Mouse (Mus musculus) kidney, embryonic 15.5 days (tissue): ENCODE results near the gene Vmn2r92. TPM values are rescaled to one million over a fixed set of nuclear protein-coding genes. Genes with fewer than 3 reads are reported as not detected.
"Not testable (repeated sequence)": the region's sequence is repeated elsewhere in the genome, so short reads cannot be mapped to it uniquely, and the experiment has no call there.

ENCODE experiments used
- ATAC-seq: fragments of 200-750 bp; cut with Nextera tagmentation; replicated peaks from 2 replicates; pipeline ENCODE4 v1.8.0; 2017; ENCODE audit warnings: moderate TSS enrichment; ENCODE audit not compliant: low FRiP score
- H3K27ac ChIP-seq: fragments of 300-500 bp; sonication (generic); 2 replicates; pipeline ENCODE4 v1.5.1; 2015; ENCODE audit warnings: mild to moderate bottlenecking, inconsistent platforms
- H3K27me3 ChIP-seq: fragments of 300-500 bp; sonication (generic); 2 replicates; pipeline ENCODE4 v1.6.1; 2015; ENCODE audit warnings: inconsistent platforms
- H3K36me3 ChIP-seq: fragments of 300-500 bp; sonication (generic); 2 replicates; pipeline ENCODE4 v1.6.1; 2015; ENCODE audit warnings: inconsistent platforms
- H3K4me1 ChIP-seq: fragments of 300-500 bp; sonication (generic); 2 replicates; pipeline ENCODE4 v1.6.1; 2015; ENCODE audit warnings: inconsistent platforms
- H3K4me2 ChIP-seq: fragments of 300-500 bp; sonication (generic); 2 replicates; pipeline ENCODE4 v1.6.1; 2015; ENCODE audit warnings: moderate library complexity, mild to moderate bottlenecking, inconsistent platforms
- H3K4me3 ChIP-seq: fragments of 300-500 bp; sonication (generic); replicated peaks from 2 replicates; pipeline ENCODE4 v1.5.1; 2015; ENCODE audit warnings: mild to moderate bottlenecking, inconsistent platforms
- H3K9ac ChIP-seq: fragments of 300-500 bp; sonication (generic); 2 replicates; pipeline ENCODE4 v1.6.1; 2015; ENCODE audit warnings: mild to moderate bottlenecking, inconsistent platforms
- H3K9me3 ChIP-seq: fragments of 300-500 bp; sonication (generic); replicated peaks from 2 replicates; pipeline ENCODE4 v1.6.1; 2016; ENCODE audit warnings: inconsistent platforms
- WGBS: fragments of 180-500 bp; shearing (Covaris S2); methylation state at CpG from one replicate; pipeline ENCODE4 v1.1.7; 2015; ENCODE audit warnings: mixed read lengths; 5-methylcytosine and 5-hydroxymethylcytosine counted together
- polyA plus RNA-seq: library from polyadenylated mRNA; unstranded; fragments of >200 nt; fragmentation: Nextera tagmentation; extraction: Ambion mirVana; gene quantifications from 2 replicates; pipeline ENCODE4 v1.2.1, GENCODE M21; 2015

Vmn2r92 gene
- not detected in 2 replicates for polyA plus RNA-seq

DNA sequence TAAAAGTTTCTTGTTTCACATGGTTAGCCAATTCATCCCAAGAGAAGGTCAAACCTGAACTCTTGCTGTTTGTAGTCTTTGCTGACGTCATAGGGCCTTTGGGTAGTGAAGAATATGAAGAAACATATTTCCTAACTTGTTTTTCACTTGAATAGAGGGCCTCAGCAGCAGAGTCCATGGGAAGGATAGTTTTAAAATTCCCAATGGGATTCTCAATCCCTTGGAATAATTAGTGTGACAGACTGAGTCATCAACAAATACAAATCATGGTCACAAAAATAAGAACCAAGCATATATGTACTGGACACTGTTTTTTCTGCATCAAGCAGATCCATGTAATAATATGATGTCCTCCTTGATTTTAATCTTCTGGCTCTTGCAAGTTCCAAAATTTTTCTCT lies at the start of gene Vmn2r92:
Vmn2r92 (plus strand) TSS at position 301 of the 400 bp plus-strand sequence.
- H3K36me3 ChIP-seq, H3K4me2 ChIP-seq, H3K9me3 ChIP-seq, ATAC-seq, H3K4me3 ChIP-seq, H3K27me3 ChIP-seq, H3K4me1 ChIP-seq, H3K27ac ChIP-seq, H3K9ac ChIP-seq: not testable (repeated sequence)
- 67% methylated on average over 1 of the region's 1 CpGs for WGBS

GRCm38 (mm10) chr17:18102265-18102664 lies 49.4 kb upstream of the Vmn2r92 start:
- not testable (repeated sequence) for H3K9ac ChIP-seq, H3K4me3 ChIP-seq, H3K4me1 ChIP-seq, ATAC-seq, H3K9me3 ChIP-seq, H3K27me3 ChIP-seq, H3K27ac ChIP-seq, H3K4me2 ChIP-seq, H3K36me3 ChIP-seq
- WGBS: 85% methylated on average over 3 of the region's 3 CpGs

DNA sequence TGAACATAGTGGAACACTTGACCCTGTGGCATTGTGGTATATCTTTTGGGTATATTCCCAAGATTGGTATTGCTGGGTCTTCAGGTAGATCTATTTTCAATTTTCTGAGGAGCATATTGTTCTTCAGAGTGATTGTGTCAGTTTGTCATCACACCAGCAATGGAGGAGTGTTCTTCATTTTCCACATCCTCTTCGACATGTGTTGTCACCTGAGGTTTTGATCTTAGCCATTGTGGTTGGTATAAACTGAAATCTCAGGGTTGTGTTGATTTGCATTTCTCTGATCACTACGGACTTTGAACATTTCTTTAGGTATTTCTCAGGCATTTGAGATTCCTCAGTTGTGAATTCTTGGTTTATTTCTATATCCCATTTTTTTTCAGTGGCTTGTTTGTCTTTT lies 9.5 kb downstream of the Vmn2r92 start:
- H3K27me3 ChIP-seq, H3K4me3 ChIP-seq, H3K9me3 ChIP-seq, H3K9ac ChIP-seq, H3K36me3 ChIP-seq, H3K4me2 ChIP-seq, H3K4me1 ChIP-seq, H3K27ac ChIP-seq, ATAC-seq: not testable (repeated sequence)
- WGBS: 66% methylated on average over 2 of the region's 2 CpGs

DNA sequence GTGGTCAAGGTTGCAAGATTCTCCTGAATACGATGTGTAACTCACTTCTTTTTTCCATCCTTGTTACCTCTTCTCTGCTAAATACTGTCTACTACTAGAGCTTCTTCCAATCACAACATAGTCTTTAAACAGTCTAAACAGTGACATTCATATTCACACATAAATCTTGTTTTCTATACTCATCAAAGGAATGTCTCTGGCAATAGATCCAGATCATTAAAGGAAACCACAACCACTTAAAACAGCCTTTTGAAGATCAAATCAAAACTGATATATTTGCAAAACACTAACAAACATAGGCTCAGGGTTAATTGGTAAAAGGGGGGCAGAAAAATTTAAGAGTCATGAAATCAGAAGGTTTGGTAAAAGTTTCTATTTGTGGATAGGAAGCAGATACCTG lies 38.0 kb downstream of the Vmn2r92 start:
- Histone ChIP-seq H3K4me1 (no peaks in the 10 kb centered on the region), H3K27ac (no peak overlapping the region), H3K4me3 (no peak overlapping the region), H3K36me3 (no peaks in the 10 kb centered on the region), H3K9me3 (peaks cover 5% of the 10 kb centered on the region; the same call in 1 of the 2 replicates), H3K9ac (no peak overlapping the region), H3K4me2 (no peak overlapping the region), H3K27me3 (no peaks in the 10 kb centered on the region)
- WGBS: 89% methylated on average over 1 of the region's 1 CpGs
- no peak for ATAC-seq

- H3K9ac ChIP-seq: no peak overlapping the region
- peaks cover 5% of the 10 kb centered on the region; the same call in 1 of the 2 replicates for H3K9me3 ChIP-seq
- no peaks in the 10 kb centered on the region for H3K27me3 ChIP-seq
- no peaks in the 10 kb centered on the region for H3K36me3 ChIP-seq
- no peak overlapping the region for H3K27ac ChIP-seq
- H3K4me1 ChIP-seq: no peaks in the 10 kb centered on the region
- ATAC-seq: no peak
- H3K4me3 ChIP-seq: no peak overlapping the region
- H3K4me2 ChIP-seq: no peak overlapping the region
These were observed 69.6 kb downstream of the Vmn2r92 start for GRCm38 (mm10) chr17:18221300-18221699.

DNA sequence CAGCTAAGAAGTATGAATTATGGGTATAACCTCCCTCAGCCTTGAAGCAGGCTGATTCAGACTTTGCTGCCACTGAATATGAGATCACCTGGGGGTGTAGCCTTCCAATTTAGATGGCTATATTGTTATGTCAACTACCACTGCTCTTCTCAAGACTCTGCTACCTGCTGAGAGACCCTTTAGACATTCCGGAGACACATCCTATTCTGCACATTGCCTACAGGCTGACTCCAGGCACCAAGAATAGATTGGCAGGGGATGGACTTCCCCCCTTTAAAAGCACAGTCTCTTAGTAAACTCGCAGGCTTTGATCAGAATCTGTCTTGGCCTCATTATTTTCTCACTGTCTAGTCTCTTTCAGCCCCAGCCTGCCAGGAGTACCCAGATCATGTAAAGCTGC lies 80.3 kb downstream of the Vmn2r92 start:
- no peaks in the 10 kb centered on the region for H3K9me3 ChIP-seq
- H3K9ac ChIP-seq: no peak overlapping the region
- 80% methylated on average over 2 of the region's 2 CpGs for WGBS
- H3K4me3 ChIP-seq: no peak overlapping the region
- no peak overlapping the region for H3K4me2 ChIP-seq
- no peaks in the 10 kb centered on the region for H3K36me3 ChIP-seq
- H3K27ac ChIP-seq: no peak overlapping the region
- H3K27me3 ChIP-seq: no peaks in the 10 kb centered on the region
- H3K4me1 ChIP-seq: no peaks in the 10 kb centered on the region
- no peak for ATAC-seq

GRCm38 (mm10) chr17:18236931-18237330 lies 85.2 kb downstream of the Vmn2r92 start:
- Histone ChIP-seq H3K9me3 (no peaks in the 10 kb centered on the region), H3K27ac (no peak overlapping the region), H3K9ac (no peak overlapping the region), H3K36me3 (no peaks in the 10 kb centered on the region), H3K4me3 (no peak overlapping the region), H3K4me2 (no peak overlapping the region), H3K4me1 (no peaks in the 10 kb centered on the region), H3K27me3 (no peaks in the 10 kb centered on the region)
- 85% methylated on average over 13 of the region's 14 CpGs for WGBS
- no peak for ATAC-seq

Other genes with a start within 250 kb of the Vmn2r92 start
- not detected in 2 replicates for gene Fpr-rs4, start 130.2 kb upstream of the Vmn2r92 start, polyA plus RNA-seq
- gene Vmn2r124, start 102.5 kb upstream of the Vmn2r92 start, polyA plus RNA-seq: 0.03 TPM in 1 of 2 replicates, not detected in the other
- gene Vmn2r91, start 66.9 kb upstream of the Vmn2r92 start, polyA plus RNA-seq: not detected in 2 replicates
- gene Vmn2r94, start 125.9 kb downstream of the Vmn2r92 start, polyA plus RNA-seq: not detected in 2 replicates
- gene Vmn2r93, start 146.2 kb downstream of the Vmn2r92 start, polyA plus RNA-seq: not detected in 2 replicates